Mouse (Mus musculus): ENCODE results near the gene RPS10-NUDT3. TPM values are rescaled to one million over a fixed set of nuclear protein-coding genes. Genes with fewer than 3 reads are reported as not detected.

The RPS10-NUDT3 gene
- not detected in 2 replicates for polyA plus RNA-seq (2015; fragmentation: Nextera tagmentation; extraction: Ambion mirVana)

- Histone ChIP-seq H3K9ac (peak within 1 kb of the TSS; percentile 98), H3K4me2 (replicated peaks) (peak within 1 kb of the TSS; percentile 94), H3K27me3 (no peaks in the 10 kb centered on the region), H3K36me3 (peaks cover 39% of the 10 kb centered on the region), H3K27ac (peak within 1 kb of the TSS; percentile 91), H3K9me3 (no peaks in the 10 kb centered on the region), H3K4me3 (peak within 1 kb of the TSS; percentile 81), H3K4me1 (peaks cover 43% of the 10 kb centered on the region)
- ATAC-seq (ENCODE audit: low FRiP score, low read depth): peak; percentile 97
- WGBS: under 1% methylated on average over 72 of the region's 72 CpGs
Measured at GRCm38 (mm10) chr17:27634871-27635574, at the start of gene RPS10-NUDT3. TSS of gene RPS10-NUDT3 (minus strand) at chr17:27635222.

- Histone ChIP-seq H3K9me3 (no peaks in the 10 kb centered on the region), H3K36me3 (no peaks in the 10 kb centered on the region), H3K9ac (no peak overlapping the region), H3K4me1 (peaks cover 3% of the 10 kb centered on the region; the same call in 1 of the 2 replicates), H3K27ac (no peak overlapping the region), H3K4me3 (no peak overlapping the region), H3K27me3 (peaks cover 15% of the 10 kb centered on the region), H3K4me2 (replicated peaks) (no peak overlapping the region)
- 51% methylated on average over 11 of the region's 11 CpGs for WGBS
- ATAC-seq (ENCODE audit: low FRiP score, low read depth): no peak
Measured at GRCm38 (mm10) chr17:27678924-27679813, 44.1 kb upstream of the RPS10-NUDT3 start.

GRCm38 (mm10) chr17:27677756-27678155 lies 42.7 kb upstream of the RPS10-NUDT3 start:
- Histone ChIP-seq H3K27me3 (0 out of 2 replicates have a peak, but pooled peaks cover 3% of the 10 kb centered on the region), H3K9ac (no peak overlapping the region), H3K36me3 (no peaks in the 10 kb centered on the region), H3K4me2 (replicated peaks) (no peak overlapping the region), H3K4me3 (no peak overlapping the region), H3K4me1 (peaks cover 3% of the 10 kb centered on the region; the same call in 1 of the 2 replicates), H3K27ac (no peak overlapping the region), H3K9me3 (no peaks in the 10 kb centered on the region)
- ATAC-seq (ENCODE audit: low FRiP score, low read depth): no peak
- WGBS: 77% methylated on average over 5 of the region's 5 CpGs

GRCm38 (mm10) chr17:27676270-27676669 lies 41.2 kb upstream of the RPS10-NUDT3 start:
- Histone ChIP-seq H3K4me2 (replicated peaks) (no peak overlapping the region), H3K4me1 (peaks cover 3% of the 10 kb centered on the region; the same call in 1 of the 2 replicates), H3K9ac (no peak overlapping the region), H3K36me3 (no peaks in the 10 kb centered on the region), H3K27me3 (no peaks in the 10 kb centered on the region), H3K27ac (no peak overlapping the region), H3K4me3 (no peak overlapping the region), H3K9me3 (no peaks in the 10 kb centered on the region)
- ATAC-seq (ENCODE audit: low FRiP score, low read depth): no peak
- 63% methylated on average over 7 of the region's 7 CpGs for WGBS

GRCm38 (mm10) chr17:27675453-27675852 lies 40.4 kb upstream of the RPS10-NUDT3 start:
- Histone ChIP-seq H3K27ac (no peak overlapping the region), H3K27me3 (no peaks in the 10 kb centered on the region), H3K9me3 (no peaks in the 10 kb centered on the region), H3K4me1 (peaks cover 3% of the 10 kb centered on the region; the same call in 1 of the 2 replicates), H3K4me3 (no peak overlapping the region), H3K36me3 (no peaks in the 10 kb centered on the region), H3K9ac (no peak overlapping the region), H3K4me2 (replicated peaks) (no peak overlapping the region)
- WGBS: 58% methylated on average over 9 of the region's 9 CpGs
- ATAC-seq (ENCODE audit: low FRiP score, low read depth): no peak

GRCm38 (mm10) chr17:27673945-27674344 lies 38.9 kb upstream of the RPS10-NUDT3 start:
- H3K36me3 ChIP-seq: no peaks in the 10 kb centered on the region
- ATAC-seq (ENCODE audit: low FRiP score, low read depth): no peak
- no peaks in the 10 kb centered on the region for H3K4me1 ChIP-seq
- no peak overlapping the region for H3K9ac ChIP-seq
- H3K4me3 ChIP-seq: no peak overlapping the region
- H3K9me3 ChIP-seq: no peaks in the 10 kb centered on the region
- H3K27ac ChIP-seq: no peak overlapping the region
- no peak overlapping the region for H3K4me2 ChIP-seq (replicated peaks)
- H3K27me3 ChIP-seq: no peaks in the 10 kb centered on the region
- 88% methylated on average over 7 of the region's 7 CpGs for WGBS

- no peaks in the 10 kb centered on the region for H3K9me3 ChIP-seq
- 83% methylated on average over 6 of the region's 6 CpGs for WGBS
- no peak overlapping the region for H3K9ac ChIP-seq
- H3K4me3 ChIP-seq: no peak overlapping the region
- H3K27ac ChIP-seq: no peak overlapping the region
- H3K36me3 ChIP-seq: no peaks in the 10 kb centered on the region
- no peaks in the 10 kb centered on the region for H3K4me1 ChIP-seq
- no peaks in the 10 kb centered on the region for H3K27me3 ChIP-seq
- no peak overlapping the region for H3K4me2 ChIP-seq (replicated peaks)
- ATAC-seq (ENCODE audit: low FRiP score, low read depth): no peak
Measured at GRCm38 (mm10) chr17:27671720-27672119, 36.7 kb upstream of the RPS10-NUDT3 start.

- Histone ChIP-seq H3K9ac (no peak overlapping the region), H3K4me2 (replicated peaks) (no peak overlapping the region), H3K36me3 (no peaks in the 10 kb centered on the region), H3K9me3 (no peaks in the 10 kb centered on the region), H3K27me3 (peaks cover 36% of the 10 kb centered on the region), H3K4me1 (peaks cover 18% of the 10 kb centered on the region), H3K4me3 (no peak overlapping the region), H3K27ac (no peak overlapping the region)
- 66% methylated on average over 7 of the region's 7 CpGs for WGBS
- no peak for ATAC-seq (ENCODE audit: low FRiP score, low read depth)
Measured at GRCm38 (mm10) chr17:27658767-27659166, 23.7 kb upstream of the RPS10-NUDT3 start.

GRCm38 (mm10) chr17:27657123-27657522 lies 22.1 kb upstream of the RPS10-NUDT3 start:
- WGBS: 77% methylated on average over 8 of the region's 8 CpGs
- H3K9me3 ChIP-seq: no peaks in the 10 kb centered on the region
- no peaks in the 10 kb centered on the region for H3K36me3 ChIP-seq
- no peak for ATAC-seq (ENCODE audit: low FRiP score, low read depth)
- no peak overlapping the region for H3K4me3 ChIP-seq
- H3K9ac ChIP-seq: no peak overlapping the region
- no peak overlapping the region for H3K4me2 ChIP-seq (replicated peaks)
- H3K4me1 ChIP-seq: peaks cover 18% of the 10 kb centered on the region
- no peak overlapping the region for H3K27ac ChIP-seq
- peaks cover 39% of the 10 kb centered on the region for H3K27me3 ChIP-seq

GRCm38 (mm10) chr17:27656414-27656813 lies 21.4 kb upstream of the RPS10-NUDT3 start:
- Histone ChIP-seq H3K27ac (no peak overlapping the region), H3K4me2 (replicated peaks) (peak overlapping the region; percentile 96), H3K9me3 (no peaks in the 10 kb centered on the region), H3K9ac (0 out of 2 replicates have a peak overlapping the region, but pooled peaks have one; percentile 62), H3K27me3 (peaks cover 39% of the 10 kb centered on the region), H3K4me3 (peak overlapping the region; percentile 56; the same call in 1 of the 2 replicates), H3K4me1 (peaks cover 18% of the 10 kb centered on the region), H3K36me3 (no peaks in the 10 kb centered on the region)
- WGBS: 7% methylated on average over 5 of the region's 5 CpGs
- no peak for ATAC-seq (ENCODE audit: low FRiP score, low read depth)

GRCm38 (mm10) chr17:27656011-27656399 lies 21.0 kb upstream of the RPS10-NUDT3 start:
- Histone ChIP-seq H3K4me3 (peak overlapping the region; percentile 56), H3K9ac (peak overlapping the region; percentile 62), H3K4me2 (replicated peaks) (peak overlapping the region; percentile 96), H3K27me3 (peaks cover 39% of the 10 kb centered on the region), H3K27ac (no peak overlapping the region), H3K36me3 (no peaks in the 10 kb centered on the region), H3K9me3 (no peaks in the 10 kb centered on the region), H3K4me1 (peaks cover 18% of the 10 kb centered on the region)
- under 1% methylated on average over 13 of the region's 14 CpGs for WGBS
- no peak for ATAC-seq (ENCODE audit: low FRiP score, low read depth)

Data from limb, embryonic 13.5 days (tissue).